Mouse (Mus musculus) heart, embryonic 14.5 days (tissue): ENCODE measurements around the gene Nme7. TPM values are rescaled to one million over a fixed set of nuclear protein-coding genes. Genes with fewer than 3 reads are reported as not detected.

ENCODE experiments used
- ATAC-seq: fragments of 200-750 bp; cut with Nextera tagmentation; 2 replicates; pipeline ENCODE4 v1.8.0; 2017; ENCODE audit warnings: low read depth, moderate TSS enrichment; ENCODE audit not compliant: insufficient number of reproducible peaks, insufficient read depth, low FRiP score
- H3K27ac ChIP-seq, 2 experiments: fragments of 200-500 bp in 1 of 2; fragments of 300-500 bp in 1 of 2; sonication (generic) in 1 of 2; replicated peaks in 1 of 2; 2 replicates each; pipeline ENCODE4 v1.5.1; 2012 to 2014; ENCODE audit warnings: low read depth in 2 of 2, low read length in 2 of 2, control low read depth in 1 of 2, mild to moderate bottlenecking in 1 of 2, mixed read lengths in 1 of 2; ENCODE audit not compliant: control insufficient read depth in 1 of 2, insufficient read depth in 1 of 2
- H3K27me3 ChIP-seq: fragments of 300-500 bp; sonication (generic); 2 replicates; pipeline ENCODE4 v1.6.1; 2014; ENCODE audit warnings: mild to moderate bottlenecking, low read length, control low read depth; ENCODE audit not compliant: control insufficient read depth, insufficient read depth
- H3K36me3 ChIP-seq: fragments of 300-500 bp; sonication (generic); 2 replicates; pipeline ENCODE4 v1.6.1; 2014; ENCODE audit warnings: mild to moderate bottlenecking, control low read depth, low read length, mixed read lengths; ENCODE audit not compliant: control insufficient read depth, insufficient read depth
- H3K4me1 ChIP-seq, 2 experiments: fragments of 200-500 bp in 1 of 2; fragments of 300-500 bp in 1 of 2; sonication (generic) in 1 of 2; 2 replicates each; pipeline ENCODE4 v1.6.1; 2012 to 2014; ENCODE audit warnings: low read length in 2 of 2, control low read depth in 1 of 2, mixed read lengths in 1 of 2; ENCODE audit not compliant: control insufficient read depth in 2 of 2, insufficient read depth in 2 of 2
- H3K4me2 ChIP-seq: fragments of 300-500 bp; sonication (generic); 2 replicates; pipeline ENCODE4 v1.6.1; 2014; ENCODE audit warnings: mild to moderate bottlenecking, low read length
- H3K4me3 ChIP-seq, 2 experiments: fragments of 200-500 bp in 1 of 2; fragments of 300-500 bp in 1 of 2; sonication (generic) in 1 of 2; 2 replicates each; pipeline ENCODE4 v1.5.1; 2012 to 2014; ENCODE audit warnings: low read length in 2 of 2, mild to moderate bottlenecking in 2 of 2, control low read depth in 1 of 2, low read depth in 1 of 2, moderate library complexity in 1 of 2; ENCODE audit not compliant: control insufficient read depth in 1 of 2, insufficient read depth in 1 of 2
- H3K9ac ChIP-seq: fragments of 300-500 bp; sonication (generic); 2 replicates; pipeline ENCODE4 v1.6.1; 2014; ENCODE audit warnings: mild to moderate bottlenecking, low read length
- H3K9me3 ChIP-seq: fragments of 300-500 bp; sonication (generic); 2 replicates; pipeline ENCODE4 v1.6.1; 2016; ENCODE audit warnings: low read length, control low read depth; ENCODE audit not compliant: control insufficient read depth
- WGBS: fragments of 180-500 bp; shearing (Covaris S2); extraction: QIAGEN DNeasy Blood & Tissue Kit; methylation state at CpG from one replicate; pipeline ENCODE4 v1.1.7; 2014; 5-methylcytosine and 5-hydroxymethylcytosine counted together
- polyA plus RNA-seq: library from polyadenylated mRNA; unstranded; fragments of >200 nt; fragmentation: Nextera tagmentation; extraction: Ambion mirVana; gene quantifications from 2 replicates; pipeline ENCODE4 v1.2.1, GENCODE M21; 2014

Gene Nme7
- polyA plus RNA-seq, 1 experiment from 2014 or later = 19.4 TPM

- peak overlapping the region; percentile 99 for H3K9ac ChIP-seq
- peak overlapping the region; percentile 69 to 92 for H3K4me3 ChIP-seq
- peak overlapping the region; percentile 80 for H3K4me2 ChIP-seq
- peak; percentile 71 for ATAC-seq
- H3K36me3 ChIP-seq = peaks cover 16% of the 10 kb centered on the region
- no peaks in the 10 kb centered on the region for H3K9me3 ChIP-seq
- WGBS = under 1% methylated on average over 71 of the region's 76 CpGs
- peak overlapping the region; percentile 97 to 98 for H3K27ac ChIP-seq
- no peaks in the 10 kb centered on the region; the same call in 1 of the 2 replicates for H3K27me3 ChIP-seq
- H3K4me1 ChIP-seq = peaks cover 28 to 60% of the 10 kb centered on the region in 2 experiments
Measured at GRCm38 (mm10) chr1:164457531-164458244, 153.8 kb downstream of the Nme7 start.

GRCm38 (mm10) chr1:164458245-164458613 is 154.3 kb downstream of the Nme7 start, which contains the start of gene Atp1b1:
Atp1b1 (minus strand) TSS chr1:164458355.
- H3K9me3 ChIP-seq = no peaks in the 10 kb centered on the region
- peak within 1 kb of the TSS; percentile 97 to 98 for H3K27ac ChIP-seq
- H3K9ac ChIP-seq = peak within 1 kb of the TSS; percentile 99
- H3K4me1 ChIP-seq = peaks cover 25 to 54% of the 10 kb centered on the region in 2 experiments
- 0% methylated on average over 26 of the region's 35 CpGs for WGBS
- peak within 1 kb of the TSS; percentile 69 to 92 for H3K4me3 ChIP-seq
- no peaks in the 10 kb centered on the region; the same call in 1 of the 2 replicates for H3K27me3 ChIP-seq
- peak within 1 kb of the TSS; percentile 80 for H3K4me2 ChIP-seq
- peaks cover 10% of the 10 kb centered on the region for H3K36me3 ChIP-seq
- peak; percentile 85 for ATAC-seq

- Histone ChIP-seq H3K9me3 (no peaks in the 10 kb centered on the region), H3K27me3 (no peaks in the 10 kb centered on the region; the same call in 1 of the 2 replicates), H3K4me3 (peak overlapping the region; percentile 69 to 92), H3K4me1 (peaks cover 21 to 50% of the 10 kb centered on the region in 2 experiments), H3K4me2 (peak overlapping the region; percentile 80), H3K27ac (peak overlapping the region; percentile 92 to 97), H3K36me3 (peaks cover 6% of the 10 kb centered on the region), H3K9ac (peak overlapping the region; percentile 99)
- ATAC-seq = peak; percentile 45
- 2% methylated on average over 22 of the region's 22 CpGs for WGBS
Measured at GRCm38 (mm10) chr1:164458621-164459051, 154.7 kb downstream of the Nme7 start.

GRCm38 (mm10) chr1:164459127-164459905 is 155.4 kb downstream of the Nme7 start:
- 0 out of 2 replicates have a peak, but pooled peaks cover 2% of the 10 kb centered on the region for H3K36me3 ChIP-seq
- ATAC-seq = no peak
- 34% methylated on average over 12 of the region's 12 CpGs for WGBS
- H3K9me3 ChIP-seq = no peaks in the 10 kb centered on the region
- peak overlapping the region; percentile 99 for H3K9ac ChIP-seq
- peaks cover 21 to 45% of the 10 kb centered on the region in 2 experiments for H3K4me1 ChIP-seq
- H3K4me3 ChIP-seq = peak overlapping the region; percentile 69 to 92
- no peaks in the 10 kb centered on the region; the same call in 1 of the 2 replicates for H3K27me3 ChIP-seq
- H3K27ac ChIP-seq = peak overlapping the region; percentile 92 to 97
- peak overlapping the region; percentile 80 for H3K4me2 ChIP-seq

DNA sequence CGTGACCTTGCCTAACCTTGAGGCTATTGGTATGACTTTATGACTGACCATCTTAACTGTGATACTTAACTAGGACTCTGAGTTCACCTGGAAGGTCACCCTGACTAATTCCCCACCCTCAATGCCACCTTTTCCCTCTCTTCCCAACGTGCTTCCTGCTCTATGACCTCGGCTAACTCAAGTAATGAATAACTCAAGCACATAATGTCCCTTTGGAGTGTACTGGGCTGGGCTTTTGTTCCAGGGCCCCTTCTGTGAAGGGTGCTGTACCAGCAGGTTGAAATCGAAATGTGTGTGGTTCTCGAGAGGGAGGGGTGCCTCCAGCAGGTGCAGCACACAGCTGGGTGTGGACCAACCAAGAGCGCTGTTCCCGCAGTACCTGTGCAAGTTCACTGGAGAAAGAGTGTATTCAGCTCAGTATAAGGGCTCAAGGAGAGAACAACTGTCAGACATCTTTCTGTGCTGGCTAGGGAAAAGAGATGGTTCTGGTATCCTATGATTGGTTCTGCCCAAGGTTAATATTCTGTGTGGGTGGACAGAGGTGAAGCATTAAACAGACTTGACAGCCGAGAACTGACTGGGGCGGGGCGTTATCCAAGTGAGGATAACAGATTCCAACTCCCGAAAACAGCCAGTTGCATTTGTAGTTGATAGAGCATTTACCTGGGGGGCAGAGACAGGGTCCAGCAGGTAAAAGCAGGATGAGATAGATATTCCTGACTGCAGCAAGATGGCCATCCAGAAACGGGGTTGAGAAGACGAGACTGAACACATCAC is 157.2 kb downstream of the Nme7 start:
- no peaks in the 10 kb centered on the region for H3K9me3 ChIP-seq
- WGBS = 56% methylated on average over 13 of the region's 13 CpGs
- peak overlapping the region; percentile 12 to 14; a peak in 3 of 4 replicates for H3K4me3 ChIP-seq
- peak overlapping the region; percentile 86 to 89 for H3K27ac ChIP-seq
- H3K27me3 ChIP-seq = no peaks in the 10 kb centered on the region; the same call in 1 of the 2 replicates
- ATAC-seq = no peak
- H3K36me3 ChIP-seq = no peaks in the 10 kb centered on the region
- H3K9ac ChIP-seq = peak overlapping the region; percentile 57
- H3K4me2 ChIP-seq = peak overlapping the region; percentile 55
- H3K4me1 ChIP-seq = peaks cover 21 to 37% of the 10 kb centered on the region in 2 experiments

DNA sequence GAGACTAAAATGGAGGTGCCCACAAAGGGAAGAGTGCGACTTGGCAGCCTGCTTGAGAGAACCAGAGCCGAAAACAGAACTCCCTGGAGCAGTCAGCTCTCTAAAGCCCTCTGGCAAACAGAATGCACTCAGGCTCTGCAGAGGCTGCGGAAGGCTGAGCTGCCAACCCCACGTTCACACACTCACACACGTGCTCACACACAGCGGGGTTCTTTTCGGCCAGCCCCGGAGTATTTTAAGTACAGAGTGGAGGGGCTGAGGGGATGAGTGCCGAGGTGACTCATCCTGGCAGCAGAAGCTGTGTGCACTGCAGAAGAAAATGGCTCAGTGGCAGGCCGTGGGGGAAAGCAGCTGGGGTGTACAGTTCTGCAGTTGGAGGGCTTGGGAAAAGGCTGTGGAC is 157.8 kb downstream of the Nme7 start:
- Histone ChIP-seq H3K9me3 (no peaks in the 10 kb centered on the region), H3K4me1 (peaks cover 21 to 37% of the 10 kb centered on the region in 2 experiments), H3K9ac (peak overlapping the region; percentile 57), H3K27me3 (no peaks in the 10 kb centered on the region), H3K4me2 (peak overlapping the region; percentile 55), H3K4me3 (peak overlapping the region; percentile 12 to 14; a peak in 3 of 4 replicates), H3K27ac (peak overlapping the region; percentile 86 to 89), H3K36me3 (no peaks in the 10 kb centered on the region)
- ATAC-seq = peak; percentile 63
- 14% methylated on average over 10 of the region's 10 CpGs for WGBS

GRCm38 (mm10) chr1:164467406-164467805 is 163.5 kb downstream of the Nme7 start:
- no peak for ATAC-seq
- WGBS = 91% methylated on average over 10 of the region's 10 CpGs

More at GRCm38 (mm10) chr1:164467406-164467805, 163.5 kb downstream of the Nme7 start:
- no peak overlapping the region for H3K27ac ChIP-seq
- no peaks in the 10 kb centered on the region for H3K9me3 ChIP-seq
- H3K27me3 ChIP-seq = no peaks in the 10 kb centered on the region
- H3K4me3 ChIP-seq = no peak overlapping the region
- H3K9ac ChIP-seq = no peak overlapping the region
- no peaks in the 10 kb centered on the region for H3K36me3 ChIP-seq
- H3K4me1 ChIP-seq = peaks cover 0 to under 1% of the 10 kb centered on the region in 2 experiments; a peak in 2 of 4 replicates
- H3K4me2 ChIP-seq = no peak overlapping the region
